Mouse (Mus musculus): ENCODE measurements around the gene Pik3cg.
"Not testable (repeated sequence)": the region's sequence is repeated elsewhere in the genome, so short reads cannot be mapped to it uniquely, and the experiment has no call there.

The Pik3cg gene

GRCm38 (mm10) chr12:32207948-32208891 lies at the start of gene Pik3cg:
Gene Pik3cg, minus strand, starts transcription at chr12:32208659.
- DNase-seq (ENCODE audit: low spot score in 2 of 2), result peak; percentile 39 to 40

GRCm38 (mm10) chr12:32248483-32248882 lies 40.0 kb upstream of the Pik3cg start:
- DNase-seq (ENCODE audit: low spot score in 2 of 2), result no peak

- peak in 1 of 2 experiments; percentile 56 for DNase-seq (ENCODE audit: low spot score in 2 of 2)
These were observed 37.2 kb upstream of the Pik3cg start for GRCm38 (mm10) chr12:32245566-32246233.

GRCm38 (mm10) chr12:32243586-32243985 lies 35.1 kb upstream of the Pik3cg start:
- no peak for DNase-seq (ENCODE audit: low spot score in 2 of 2)

- DNase-seq (ENCODE audit: low spot score in 2 of 2), result not testable (repeated sequence)
These were observed 30.7 kb upstream of the Pik3cg start for GRCm38 (mm10) chr12:32239134-32239533.

- no peak for DNase-seq (ENCODE audit: low spot score in 2 of 2)
These were observed 30.0 kb upstream of the Pik3cg start for GRCm38 (mm10) chr12:32238433-32238832.

- no peak for DNase-seq (ENCODE audit: low spot score in 2 of 2)
These were observed 29.4 kb upstream of the Pik3cg start for GRCm38 (mm10) chr12:32237839-32238238.

GRCm38 (mm10) chr12:32237139-32237538 lies 28.7 kb upstream of the Pik3cg start:
- no peak for DNase-seq (ENCODE audit: low spot score in 2 of 2)

- DNase-seq (ENCODE audit: low spot score in 2 of 2), result no peak
These were observed 28.0 kb upstream of the Pik3cg start for GRCm38 (mm10) chr12:32236450-32236849.

GRCm38 (mm10) chr12:32233871-32234270 lies 25.4 kb upstream of the Pik3cg start:
- DNase-seq (ENCODE audit: low spot score in 2 of 2), result no peak

- DNase-seq (ENCODE audit: low spot score in 2 of 2), result no peak
These were observed 22.9 kb upstream of the Pik3cg start for GRCm38 (mm10) chr12:32231398-32231797.

GRCm38 (mm10) chr12:32223629-32224028 lies 15.2 kb upstream of the Pik3cg start:
- no peak for DNase-seq (ENCODE audit: low spot score in 2 of 2)

- no peak for DNase-seq (ENCODE audit: low spot score in 2 of 2)
These were observed 14.4 kb upstream of the Pik3cg start for GRCm38 (mm10) chr12:32222758-32223385.

- DNase-seq (ENCODE audit: low spot score in 2 of 2), result no peak
These were observed 11.9 kb upstream of the Pik3cg start for GRCm38 (mm10) chr12:32220387-32220786.

- DNase-seq (ENCODE audit: low spot score in 2 of 2), result no peak
These were observed 6.7 kb upstream of the Pik3cg start for GRCm38 (mm10) chr12:32215143-32215542.

- DNase-seq (ENCODE audit: low spot score in 2 of 2), result peak in 1 of 2 experiments; percentile 33
These were observed 4.2 kb upstream of the Pik3cg start for GRCm38 (mm10) chr12:32212702-32213101.

GRCm38 (mm10) chr12:32212156-32212555 lies 3.7 kb upstream of the Pik3cg start:
- no peak for DNase-seq (ENCODE audit: low spot score in 2 of 2)

GRCm38 (mm10) chr12:32211257-32211656 lies 2.8 kb upstream of the Pik3cg start:
- no peak for DNase-seq (ENCODE audit: low spot score in 2 of 2)

GRCm38 (mm10) chr12:32208951-32209350 lies 492 bp upstream of the Pik3cg start:
- no peak for DNase-seq (ENCODE audit: low spot score in 2 of 2)

- DNase-seq (ENCODE audit: low spot score in 2 of 2), result no peak
These were observed 1.3 kb downstream of the Pik3cg start for GRCm38 (mm10) chr12:32207141-32207540.

GRCm38 (mm10) chr12:32203695-32204094 lies 4.8 kb downstream of the Pik3cg start:
- DNase-seq (ENCODE audit: low spot score in 2 of 2), result no peak

GRCm38 (mm10) chr12:32202583-32202982 lies 5.9 kb downstream of the Pik3cg start:
- DNase-seq (ENCODE audit: low spot score in 2 of 2), result no peak
